Mouse (Mus musculus) heart, embryonic 13.5 days (tissue): Measurements from ENCODE around the gene Foxp1. TPM values are rescaled to one million over a fixed set of nuclear protein-coding genes. Genes with fewer than 3 reads are reported as not detected.

Source experiments
- ATAC-seq: fragments of 200-750 bp; cut with Nextera tagmentation; 2 replicates; pipeline ENCODE4 v1.8.0; 2017; ENCODE audit warnings: moderate TSS enrichment; ENCODE audit not compliant: insufficient number of reproducible peaks, low FRiP score, low TSS enrichment; ENCODE audit errors: extremely low read depth
- H3K27ac ChIP-seq: fragments of 300-500 bp; sonication (generic); replicated peaks from 2 replicates; pipeline ENCODE4 v1.5.1; 2015; ENCODE audit warnings: moderate library complexity, mild to moderate bottlenecking, inconsistent platforms
- H3K27me3 ChIP-seq: fragments of 300-500 bp; sonication (generic); replicated peaks from 2 replicates; pipeline ENCODE4 v1.6.1; 2015; ENCODE audit warnings: mild to moderate bottlenecking, inconsistent platforms
- H3K36me3 ChIP-seq: fragments of 300-500 bp; sonication (generic); 2 replicates; pipeline ENCODE4 v1.6.1; 2015; ENCODE audit warnings: mild to moderate bottlenecking, inconsistent platforms
- H3K4me1 ChIP-seq: fragments of 300-500 bp; sonication (generic); 2 replicates; pipeline ENCODE4 v1.6.1; 2015; ENCODE audit warnings: inconsistent platforms
- H3K4me2 ChIP-seq: fragments of 300-500 bp; sonication (generic); 2 replicates; pipeline ENCODE4 v1.6.1; 2015; ENCODE audit warnings: inconsistent platforms, mild to moderate bottlenecking, moderate library complexity
- H3K4me3 ChIP-seq: fragments of 300-500 bp; sonication (generic); 2 replicates; pipeline ENCODE4 v1.5.1; 2015; ENCODE audit warnings: moderate library complexity, mild to moderate bottlenecking, inconsistent platforms
- H3K9ac ChIP-seq: fragments of 300-500 bp; sonication (generic); 2 replicates; pipeline ENCODE4 v1.6.1; 2015; ENCODE audit warnings: inconsistent platforms, mild to moderate bottlenecking, moderate library complexity
- H3K9me3 ChIP-seq: fragments of 300-500 bp; sonication (generic); 2 replicates; pipeline ENCODE4 v1.6.1; 2016; ENCODE audit warnings: inconsistent platforms
- WGBS: fragments of 180-500 bp; shearing (Covaris S2); methylation state at CpG from one replicate; pipeline ENCODE4 v1.1.7; 2015; ENCODE audit warnings: mixed read lengths; 5-methylcytosine and 5-hydroxymethylcytosine counted together
- polyA plus RNA-seq: library from polyadenylated mRNA; unstranded; fragments of >200 nt; fragmentation: Nextera tagmentation; extraction: Ambion mirVana; gene quantifications from 2 replicates; pipeline ENCODE4 v1.2.1, GENCODE M21; 2015

The Foxp1 gene
- polyA plus RNA-seq, 1 experiment from 2014 or later: 71.7 TPM

GRCm38 (mm10) chr6:99051724-99052123 lies 470.8 kb downstream of the Foxp1 start:
- Histone ChIP-seq H3K4me2 (no peak overlapping the region), H3K9me3 (no peaks in the 10 kb centered on the region), H3K27ac (no peak overlapping the region), H3K9ac (no peak overlapping the region), H3K4me3 (no peak overlapping the region), H3K27me3 (no peaks in the 10 kb centered on the region), H3K4me1 (peaks cover 12% of the 10 kb centered on the region), H3K36me3 (no peaks in the 10 kb centered on the region)
- ATAC-seq: no peak

GRCm38 (mm10) chr6:99050288-99051006 lies 472.1 kb downstream of the Foxp1 start:
- H3K27ac ChIP-seq: no peak overlapping the region
- H3K4me2 ChIP-seq: no peak overlapping the region
- no peaks in the 10 kb centered on the region for H3K36me3 ChIP-seq
- ATAC-seq: no peak
- H3K4me3 ChIP-seq: no peak overlapping the region
- WGBS: 71% methylated on average over 3 of the region's 3 CpGs
- H3K9me3 ChIP-seq: no peaks in the 10 kb centered on the region
- no peaks in the 10 kb centered on the region for H3K27me3 ChIP-seq
- H3K4me1 ChIP-seq: peaks cover 8% of the 10 kb centered on the region
- H3K9ac ChIP-seq: no peak overlapping the region

- no peak overlapping the region for H3K9ac ChIP-seq
- no peaks in the 10 kb centered on the region for H3K36me3 ChIP-seq
- peaks cover 15% of the 10 kb centered on the region for H3K4me1 ChIP-seq
- no peaks in the 10 kb centered on the region for H3K9me3 ChIP-seq
- no peak for ATAC-seq
- 54% methylated on average over 5 of the region's 5 CpGs for WGBS
- H3K4me3 ChIP-seq: no peak overlapping the region
- H3K27ac ChIP-seq: no peak overlapping the region
- H3K4me2 ChIP-seq: no peak overlapping the region
- H3K27me3 ChIP-seq: no peaks in the 10 kb centered on the region
Measured at GRCm38 (mm10) chr6:99047322-99047721, 475.2 kb downstream of the Foxp1 start.

- Histone ChIP-seq H3K9ac (no peak overlapping the region), H3K4me3 (no peak overlapping the region), H3K27me3 (no peaks in the 10 kb centered on the region), H3K27ac (no peak overlapping the region), H3K4me2 (no peak overlapping the region), H3K4me1 (peaks cover 15% of the 10 kb centered on the region), H3K9me3 (no peaks in the 10 kb centered on the region), H3K36me3 (no peaks in the 10 kb centered on the region)
- ATAC-seq: no peak
- WGBS: 74% methylated on average over 5 of the region's 5 CpGs
Measured at GRCm38 (mm10) chr6:99045845-99046788, 476.4 kb downstream of the Foxp1 start.

GRCm38 (mm10) chr6:99043932-99044664 lies 478.4 kb downstream of the Foxp1 start:
- Histone ChIP-seq H3K27me3 (no peaks in the 10 kb centered on the region), H3K36me3 (no peaks in the 10 kb centered on the region), H3K4me1 (peaks cover 18% of the 10 kb centered on the region), H3K4me3 (no peak overlapping the region), H3K4me2 (no peak overlapping the region), H3K9me3 (no peaks in the 10 kb centered on the region), H3K9ac (no peak overlapping the region), H3K27ac (no peak overlapping the region)
- 77% methylated on average over 12 of the region's 12 CpGs for WGBS
- no peak for ATAC-seq

- WGBS: 69% methylated on average over 7 of the region's 7 CpGs
Measured at GRCm38 (mm10) chr6:99043226-99043625, 479.3 kb downstream of the Foxp1 start.

GRCm38 (mm10) chr6:99042175-99042954 lies 480.2 kb downstream of the Foxp1 start:
- H3K4me1 ChIP-seq: peaks cover 17% of the 10 kb centered on the region
- H3K4me2 ChIP-seq: no peak overlapping the region
- no peak for ATAC-seq
- no peaks in the 10 kb centered on the region for H3K9me3 ChIP-seq
- WGBS: 79% methylated on average over 6 of the region's 6 CpGs
- H3K36me3 ChIP-seq: no peaks in the 10 kb centered on the region
- no peak overlapping the region for H3K27ac ChIP-seq
- no peak overlapping the region for H3K9ac ChIP-seq
- no peaks in the 10 kb centered on the region for H3K27me3 ChIP-seq
- H3K4me3 ChIP-seq: no peak overlapping the region

More at GRCm38 (mm10) chr6:99043226-99043625, 479.3 kb downstream of the Foxp1 start:
- Histone ChIP-seq H3K4me1 (peaks cover 18% of the 10 kb centered on the region), H3K36me3 (no peaks in the 10 kb centered on the region), H3K9ac (no peak overlapping the region), H3K4me2 (no peak overlapping the region), H3K9me3 (no peaks in the 10 kb centered on the region), H3K27me3 (no peaks in the 10 kb centered on the region), H3K27ac (no peak overlapping the region), H3K4me3 (no peak overlapping the region)
- ATAC-seq: no peak

GRCm38 (mm10) chr6:99038977-99039376 lies 483.5 kb downstream of the Foxp1 start:
- H3K9me3 ChIP-seq: no peaks in the 10 kb centered on the region
- no peak overlapping the region for H3K27ac ChIP-seq
- ATAC-seq: no peak
- no peaks in the 10 kb centered on the region for H3K36me3 ChIP-seq
- WGBS: 74% methylated on average over 2 of the region's 2 CpGs
- no peak overlapping the region for H3K4me3 ChIP-seq
- peaks cover 10% of the 10 kb centered on the region for H3K4me1 ChIP-seq
- H3K9ac ChIP-seq: no peak overlapping the region
- no peaks in the 10 kb centered on the region for H3K27me3 ChIP-seq
- no peak overlapping the region for H3K4me2 ChIP-seq

GRCm38 (mm10) chr6:99035459-99036375 lies 486.8 kb downstream of the Foxp1 start:
- Histone ChIP-seq H3K27ac (no peak overlapping the region), H3K27me3 (no peaks in the 10 kb centered on the region), H3K9me3 (no peaks in the 10 kb centered on the region), H3K4me2 (no peak overlapping the region), H3K4me1 (peaks cover 23% of the 10 kb centered on the region), H3K36me3 (no peaks in the 10 kb centered on the region), H3K4me3 (no peak overlapping the region), H3K9ac (no peak overlapping the region)
- WGBS: 86% methylated on average over 8 of the region's 8 CpGs
- no peak for ATAC-seq

GRCm38 (mm10) chr6:99033062-99033461 lies 489.5 kb downstream of the Foxp1 start:
- H3K27me3 ChIP-seq: no peaks in the 10 kb centered on the region
- peaks cover 33% of the 10 kb centered on the region for H3K4me1 ChIP-seq
- no peak overlapping the region for H3K9ac ChIP-seq
- no peak for ATAC-seq
- H3K4me3 ChIP-seq: no peak overlapping the region
- no peaks in the 10 kb centered on the region for H3K9me3 ChIP-seq
- H3K27ac ChIP-seq: no peak overlapping the region
- 43% methylated on average over 6 of the region's 6 CpGs for WGBS
- H3K36me3 ChIP-seq: no peaks in the 10 kb centered on the region
- no peak overlapping the region for H3K4me2 ChIP-seq
